In the genomic region with DNA sequence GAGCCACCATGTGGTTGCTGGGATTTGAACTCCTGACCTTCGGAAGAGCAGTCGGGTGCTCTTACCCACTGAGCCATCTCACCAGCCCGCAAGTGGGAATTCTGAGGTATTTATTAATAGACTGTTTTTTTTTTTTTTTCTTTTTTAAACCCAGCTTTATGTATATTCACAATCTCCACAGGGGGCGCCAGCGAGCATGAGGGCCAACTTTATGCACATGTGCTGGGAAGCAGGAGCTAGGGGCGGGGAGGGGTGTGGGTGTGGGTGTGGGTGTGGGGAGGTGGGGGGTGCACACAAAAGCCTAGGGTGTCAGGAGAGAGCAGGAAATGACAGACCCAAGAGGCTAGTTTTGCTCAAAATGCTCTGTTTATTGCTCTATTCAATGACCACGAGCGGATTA, we compare ENCODE assay signal across 9 mouse cellular contexts. TPM values are rescaled to one million over a fixed set of nuclear protein-coding genes. Genes with fewer than 3 reads are reported as not detected.
A peak's percentile ranks its signal among the peaks of the same experiment; 100 is the strongest.
DNase-seq lines count a peak whose midpoint lies in the region; ATAC-seq and TF ChIP-seq lines count a peak whose summit lies in the region.
"Had no signal": no experiment of that assay in that cellular context is flagged by ENCODE, and none has a peak within 500 bp of the region (broad histone marks: within the 10 kb centered on the region; RNA-seq: fewer than 3 reads in every experiment).

No protein-coding gene starts in this region.

- H3K4me2 ChIP-seq in forebrain, embryonic 12.5 days, result no peak overlapping the region

- no peak for TF ChIP-seq POLR2A in brain, embryonic 14.5 days (IDR thresholded peaks at IDR 0.05; ENCODE audit: borderline replicate concordance, extremely low read depth, insufficient read depth, insufficient read length, poor library complexity, severe bottlenecking)

- H3K9ac ChIP-seq in forebrain, embryonic 12.5 days, result no peak overlapping the region

- no peaks in the 10 kb centered on the region for H3K9me3 ChIP-seq in forebrain, embryonic 12.5 days

- DNase-seq in adrenal gland, postnatal 36 days, result peak; percentile 36 to 61
- DNase-seq in adrenal gland, adult 8-10 months, result no peak
- no peak for DNase-seq in left cerebral cortex, adult 2 months (ENCODE audit: extremely low spot score in 1 of 2, low spot score in 2 of 2)
- no peak for DNase-seq in left cerebral cortex, adult 9 months (ENCODE audit: low spot score in 2 of 2)
- DNase-seq in brain, embryonic 14.5 days (ENCODE audit: low read depth), result no peak
- DNase-seq in lung, postnatal 36 days, result peak; percentile 30

- WGBS in forebrain, embryonic 12.5 days, result 72% methylated on average over 8 of the region's 8 CpGs

- intact Hi-C loops in left cerebral cortex, adult 2 months (cut with DNase I), result no loop called here

- H3K27ac ChIP-seq in left cerebral cortex, adult 2 months, result no peak overlapping the region
- H3K27ac ChIP-seq in forebrain, embryonic 12.5 days, result no peak overlapping the region

- H3K36me3 ChIP-seq in forebrain, embryonic 12.5 days (replicated peaks), result no peaks in the 10 kb centered on the region

- H3K27me3 ChIP-seq in forebrain, embryonic 12.5 days, result no peaks in the 10 kb centered on the region

- no peaks in the 10 kb centered on the region for H3K4me1 ChIP-seq in forebrain, embryonic 12.5 days

- H3K4me3 ChIP-seq in left cerebral cortex, adult 2 months, result no peak overlapping the region
- no peak overlapping the region for H3K4me3 ChIP-seq in forebrain, embryonic 12.5 days (replicated peaks)

- peak; percentile 40 for TF ChIP-seq CTCF in left cerebral cortex, adult 2 months (IDR thresholded peaks at IDR 0.05)
- TF ChIP-seq CTCF in brain, embryonic 14.5 days (IDR thresholded peaks at IDR 0.05; ENCODE audit: borderline replicate concordance, extremely low read depth, insufficient read depth, insufficient read length), result peak; percentile 43; the same call in 1 of the 2 replicates

- no peak for ATAC-seq in megakaryocyte-erythroid progenitor cell, adult 5-6 weeks (replicated peaks; ENCODE audit: low FRiP score, low TSS enrichment, poor library complexity, severe bottlenecking)
- ATAC-seq in forebrain, embryonic 12.5 days (ENCODE audit: low FRiP score), result no peak

RNA-seq across cellular contexts. Expression of a gene that starts 27.1 kb away (rescaled TPM):
- 10 to 100 TPM; 21.8 to 38.1 TPM for total RNA-seq in adrenal gland, postnatal 36 days (2021)
- total RNA-seq in adrenal gland, adult 8-10 months (2022), result 100 to 1,000 TPM in 1 of 4 experiments, 10 to 100 TPM in 3; 37.9 to 108 (median 75.8) TPM
- 10 to 100 TPM; 12.5 to 14.7 TPM for total RNA-seq in left cerebral cortex, adult 2 months (2021)
- polyA plus RNA-seq in brain, embryonic 14.5 days (2012; rRNA removed), result 17.4 and 22.6 TPM in 2 replicates
- 0.77 and 2.3 TPM in 2 replicates for total RNA-seq in megakaryocyte-erythroid progenitor cell, adult 5-6 weeks (2014; fragmentation: Nextera tagmentation)
- not detected in 2 replicates for total RNA-seq in megakaryocyte-erythroid progenitor cell, adult 5-6 weeks (2017)
- 13.9 and 15.2 TPM in 2 replicates for polyA plus RNA-seq in forebrain, embryonic 12.5 days (2016; fragmentation: Nextera tagmentation; extraction: Ambion mirVana)

RNA-seq across cellular contexts. Expression of a gene that starts 56.0 kb away (rescaled TPM):
- 1 to 10 TPM in 1 of 2 experiments, under 1 TPM in 1; 0.53 to 1.1 TPM for total RNA-seq in adrenal gland, postnatal 36 days (2021)
- 1 to 10 TPM in 3 of 4 experiments, under 1 TPM in 1; 0.68 to 3.3 (median 1.7) TPM for total RNA-seq in adrenal gland, adult 8-10 months (2022)
- total RNA-seq in left cerebral cortex, adult 2 months (2021), result 100 to 1,000 TPM; 171 to 187 TPM
- 166 and 218 TPM in 2 replicates for polyA plus RNA-seq in brain, embryonic 14.5 days (2012; rRNA removed)
- total RNA-seq in megakaryocyte-erythroid progenitor cell, adult 5-6 weeks (2014; fragmentation: Nextera tagmentation), result not detected in 2 replicates
- total RNA-seq in megakaryocyte-erythroid progenitor cell, adult 5-6 weeks (2017), result not detected in 2 replicates
- 30.6 and 34.5 TPM in 2 replicates for polyA plus RNA-seq in forebrain, embryonic 12.5 days (2016; fragmentation: Nextera tagmentation; extraction: Ambion mirVana)
- total RNA-seq: heart, adult 18-20 months had no signal

Comparison
In these comparisons a context has a peak if more than half of its experiments do, and no peak if none do; other contexts are left out.
1. DNase-seq: peak in adrenal gland, postnatal 36 days (2 of 2) and lung, postnatal 36 days (single experiment); none in adrenal gland, adult 8-10 months (single experiment), left cerebral cortex, adult 2 months (0 of 2), left cerebral cortex, adult 9 months (0 of 2) and brain, embryonic 14.5 days (single experiment).
2. RNA of a gene that starts 27.1 kb away (total RNA-seq): 37.9 to 108 TPM in adrenal gland, adult 8-10 months, 21.8 to 38.1 TPM in adrenal gland, postnatal 36 days and 12.5 to 14.7 TPM in left cerebral cortex, adult 2 months; 0.77 to 2.3 TPM in megakaryocyte-erythroid progenitor cell, adult 5-6 weeks; every median in the first group is over 4 times any median in the second.
3. RNA of a gene that starts 56.0 kb away (total RNA-seq): 171 to 187 TPM in left cerebral cortex, adult 2 months; 0.68 to 3.3 TPM in adrenal gland, adult 8-10 months, 0.53 to 1.1 TPM in adrenal gland, postnatal 36 days and not detected in megakaryocyte-erythroid progenitor cell, adult 5-6 weeks; every median in the first group is over 10 times any median in the second.